7 mouse cellular contexts compared by ENCODE assay signal in genomic region chr16:44724083-44724787, GRCm38 (mm10). TPM values are rescaled to one million over a fixed set of nuclear protein-coding genes. Genes with fewer than 3 reads are reported as not detected.
A peak's percentile ranks its signal among the peaks of the same experiment; 100 is the strongest.
DNase-seq lines count a peak whose midpoint lies in the region; ATAC-seq and TF ChIP-seq lines count a peak whose summit lies in the region.

Gene Nepro (plus strand): TSS chr16:44724301.

- 0 out of 2 replicates have a peak, but pooled peaks cover 1% of the 10 kb centered on the region for H3K36me3 ChIP-seq in intestine, embryonic 16.5 days (ENCODE audit: control insufficient read depth, insufficient read depth, low read length)
- peaks cover 21% of the 10 kb centered on the region for H3K36me3 ChIP-seq in midbrain, embryonic 12.5 days
- H3K36me3 ChIP-seq in small intestine, adult 2 months (ENCODE audit: control insufficient read depth, insufficient read depth, low read length): peaks cover 3% of the 10 kb centered on the region

- no peaks in the 10 kb centered on the region for H3K27me3 ChIP-seq in intestine, embryonic 16.5 days (replicated peaks; ENCODE audit: control insufficient read depth, insufficient read depth, low read length)
- no peaks in the 10 kb centered on the region for H3K27me3 ChIP-seq in midbrain, embryonic 12.5 days
- H3K27me3 ChIP-seq in small intestine, adult 2 months (ENCODE audit: control insufficient read depth, insufficient read depth, low read length): no peaks in the 10 kb centered on the region

- intact Hi-C loops in left cerebral cortex, postnatal 4 days (cut with DNase I): no loop called here

- under 1% methylated on average over 64 of the region's 64 CpGs for WGBS in intestine, embryonic 16.5 days
- under 1% methylated on average over 52 of the region's 64 CpGs for whole genome bisulfite sequencing in midbrain, embryonic 12.5 days
- under 1% methylated on average over 64 of the region's 64 CpGs for WGBS in small intestine, adult 2 months

- peak within 1 kb of the TSS; percentile 95 for H3K9ac ChIP-seq in intestine, embryonic 16.5 days (ENCODE audit: low read depth, low read length)
- H3K9ac ChIP-seq in midbrain, embryonic 12.5 days (replicated peaks): peak within 1 kb of the TSS; percentile 76

- H3K4me1 ChIP-seq in intestine, embryonic 16.5 days (ENCODE audit: control insufficient read depth, insufficient read depth, low read length): peaks cover 17% of the 10 kb centered on the region
- H3K4me1 ChIP-seq in midbrain, embryonic 12.5 days: peaks cover 12% of the 10 kb centered on the region
- H3K4me1 ChIP-seq in small intestine, adult 2 months (ENCODE audit: control insufficient read depth, insufficient read depth, insufficient read length, low read length): peaks cover 5% of the 10 kb centered on the region; the same call in 1 of the 2 replicates

- peak; percentile 99 for ATAC-seq in intestine, embryonic 16.5 days
- ATAC-seq in midbrain, embryonic 12.5 days (ENCODE audit: low FRiP score, low read depth): peak; percentile 98

- no peak for TF ChIP-seq CTCF in small intestine, adult 2 months (IDR thresholded peaks at IDR 0.05; ENCODE audit: extremely low read depth, insufficient read length, insufficient replicate concordance, low read depth, low read length)

- H3K27ac ChIP-seq in intestine, embryonic 16.5 days (ENCODE audit: low read length): peak within 1 kb of the TSS; percentile 94
- H3K27ac ChIP-seq in midbrain, embryonic 12.5 days (replicated peaks): peak within 1 kb of the TSS; percentile 85
- H3K27ac ChIP-seq in small intestine, adult 2 months (ENCODE audit: insufficient read depth, low read depth, low read length): peak within 1 kb of the TSS; percentile 86

- peak within 1 kb of the TSS; percentile 68 for H3K4me2 ChIP-seq in intestine, embryonic 16.5 days (ENCODE audit: low read depth, low read length)
- H3K4me2 ChIP-seq in midbrain, embryonic 12.5 days (replicated peaks): peak within 1 kb of the TSS; percentile 74

- no peaks in the 10 kb centered on the region for H3K9me3 ChIP-seq in intestine, embryonic 16.5 days (ENCODE audit: control insufficient read depth, low read length)
- H3K9me3 ChIP-seq in midbrain, embryonic 12.5 days: no peaks in the 10 kb centered on the region

- peak within 1 kb of the TSS; percentile 95 for H3K4me3 ChIP-seq in intestine, embryonic 16.5 days (ENCODE audit: low read length)
- H3K4me3 ChIP-seq in midbrain, embryonic 12.5 days: peak within 1 kb of the TSS; percentile 87
- H3K4me3 ChIP-seq in small intestine, adult 2 months (ENCODE audit: low read depth, low read length): peak within 1 kb of the TSS; percentile 99

- DNase-seq in adrenal gland, adult 2 months: peak; percentile 98
- peak; percentile 85 for DNase-seq in embryo, embryonic 11.5 days (ENCODE audit: low read depth, low spot score)
- DNase-seq in gastrocnemius, postnatal 4 days (ENCODE audit: low spot score in 2 of 2): peak; percentile 86 to 94
- DNase-seq in left cerebral cortex, postnatal 4 days: peak; percentile 94

- TF ChIP-seq POLR2A in small intestine, adult 2 months (IDR thresholded peaks at IDR 0.05; ENCODE audit: low read depth, low read length): peak; percentile 54

RNA-seq across cellular contexts. Expression of gene Nepro, which starts in this region (rescaled TPM):
- 10 to 100 TPM in 1 of 2 experiments, 1 to 10 TPM in 1; 9.9 to 12.1 TPM for total RNA-seq in adrenal gland, adult 2 months (2021)
- polyA plus RNA-seq in adrenal gland, adult 2 months (2012; rRNA removed): 5.1 and 5.2 TPM in 2 replicates
- total RNA-seq in gastrocnemius, postnatal 4 days (2021): 1 to 10 TPM; 5.8 to 6.6 TPM
- polyA plus RNA-seq in intestine, embryonic 16.5 days (2015; fragmentation: Nextera tagmentation; extraction: Ambion mirVana): 5.7 and 6.7 TPM in 2 replicates
- 1 to 10 TPM; 6.1 to 7.1 TPM for total RNA-seq in left cerebral cortex, postnatal 4 days (2021)
- 9.5 and 9.9 TPM in 2 replicates for polyA plus RNA-seq in midbrain, embryonic 12.5 days (2016; fragmentation: Nextera tagmentation; extraction: Ambion mirVana)
- 1.3 and 2.1 TPM in 2 replicates for polyA plus RNA-seq in small intestine, adult 2 months (2012; rRNA removed)

Comparison
In these comparisons a context has a peak if more than half of its experiments do, and no peak if none do; other contexts are left out.
1. Peak in every context shown above with its lines: DNase-seq, ATAC-seq, H3K4me3 ChIP-seq and H3K27ac ChIP-seq.